Mouse (Mus musculus) small intestine, adult 2 months (tissue): Measurements from ENCODE around the gene Kdm5a.

Experiments used
- CTCF ChIP-seq: fragments of 200-500 bp; IDR thresholded peaks from 2 replicates; pipeline ENCODE4 v1.5.1; 2012; ENCODE audit warnings: low read depth, mild to moderate bottlenecking, control low read depth, inconsistent platforms, low read length, moderate library complexity, mixed read lengths; ENCODE audit not compliant: insufficient replicate concordance, insufficient read length; ENCODE audit errors: extremely low read depth
- POLR2A ChIP-seq: fragments of 200-500 bp; IDR thresholded peaks from 2 replicates; pipeline ENCODE4 v1.6.1; 2012; ENCODE audit warnings: low read depth, mild to moderate bottlenecking, control low read depth, inconsistent platforms, low read length, moderate library complexity

- TF ChIP-seq CTCF (no peak), POLR2A (no peak)
Measured at GRCm38 (mm10) chr6:120471991-120472441, 108.1 kb downstream of the Kdm5a start.
